Mouse (Mus musculus) heart, postnatal 36 days (tissue): ENCODE data around the gene Paqr5. TPM values are rescaled to one million over a fixed set of nuclear protein-coding genes. Genes with fewer than 3 reads are reported as not detected.

Source experiments
- DNase-seq, 2 experiments: peaks; one replicate each; pipeline ENCODE4 v3.0.0; 2021 to 2022
- intact Hi-C: fragments of 180-260 bp; cut with DNase I; formaldehyde crosslinking; loops from one replicate; pipeline ENCODE4 v1.15.1; 2025
- total RNA-seq, 2 experiments: library from RNA; stranded (reverse); gene quantifications; 2 replicates each; pipeline ENCODE4 v1.2.3; 2021

Paqr5 gene
- total RNA-seq, 2 experiments from 2014 or later = not detected

GRCm38 (mm10) chr9:61961181-61961580, 65.5 kb downstream of the Paqr5 start:
- intact Hi-C loops = no loop called here
- DNase-seq = no peak

- peak in 1 of 2 experiments; percentile 41 for DNase-seq
- intact Hi-C loops = no loop called here
Observed at GRCm38 (mm10) chr9:61960753-61961152, 65.9 kb downstream of the Paqr5 start.

GRCm38 (mm10) chr9:61959921-61960569, 66.6 kb downstream of the Paqr5 start:
- intact Hi-C loops = no loop called here
- no peak for DNase-seq

GRCm38 (mm10) chr9:61954707-61955106, 71.9 kb downstream of the Paqr5 start:
- DNase-seq = no peak
- intact Hi-C loops = no loop called here

GRCm38 (mm10) chr9:61952241-61952640, 74.4 kb downstream of the Paqr5 start:
- no peak for DNase-seq
- intact Hi-C loops = no loop called here

GRCm38 (mm10) chr9:61947402-61948346, 79.0 kb downstream of the Paqr5 start:
- intact Hi-C loops = loop anchor here (1.0 to 5.0 kb wide), 2 partner anchors 38 to 175 kb away; partner anchors contain the start of gene Glce
- DNase-seq = peak; percentile 79 to 80

- peak; percentile 98 for DNase-seq
- intact Hi-C loops = loop anchor here (5.0 kb wide), 1 partner anchor 175 kb away; the partner anchor contains the start of gene Glce
Observed at GRCm38 (mm10) chr9:61946623-61947401, 79.8 kb downstream of the Paqr5 start, which contains the start of gene Kif23. TSS of gene Kif23 (minus strand) at chr9:61946774.

GRCm38 (mm10) chr9:61945973-61946611, 80.6 kb downstream of the Paqr5 start:
- peak in 1 of 2 experiments; percentile 24 for DNase-seq
- intact Hi-C loops = loop anchor here (2.0 to 5.0 kb wide), 2 partner anchors 31 to 176 kb away; partner anchors contain the start of genes Glce and Rplp1

GRCm38 (mm10) chr9:61941054-61941453, 85.6 kb downstream of the Paqr5 start:
- intact Hi-C loops = no loop called here
- no peak for DNase-seq

GRCm38 (mm10) chr9:61933333-61933732, 93.3 kb downstream of the Paqr5 start:
- intact Hi-C loops = no loop called here
- DNase-seq = no peak

GRCm38 (mm10) chr9:61932009-61932408, 94.6 kb downstream of the Paqr5 start:
- intact Hi-C loops = no loop called here
- no peak for DNase-seq

- intact Hi-C loops = no loop called here
- DNase-seq = no peak
Observed at GRCm38 (mm10) chr9:61925086-61925660, 101.5 kb downstream of the Paqr5 start.

GRCm38 (mm10) chr9:61920331-61920730, 106.3 kb downstream of the Paqr5 start:
- intact Hi-C loops = no loop called here
- no peak for DNase-seq

- no peak for DNase-seq
- intact Hi-C loops = no loop called here
Observed at GRCm38 (mm10) chr9:61919464-61919863, 107.2 kb downstream of the Paqr5 start.

- no peak for DNase-seq
- intact Hi-C loops = no loop called here
Observed at GRCm38 (mm10) chr9:61917436-61917835, 109.2 kb downstream of the Paqr5 start.

GRCm38 (mm10) chr9:61916986-61917385, 109.7 kb downstream of the Paqr5 start:
- intact Hi-C loops = no loop called here
- DNase-seq = no peak

GRCm38 (mm10) chr9:61915393-61916005, 111.2 kb downstream of the Paqr5 start:
- DNase-seq = no peak
- intact Hi-C loops = loop anchor here (2.0 kb wide), 1 partner anchor 29 kb away; no protein-coding TSS in a partner anchor

- no peak for DNase-seq
- intact Hi-C loops = loop anchor here (2.0 kb wide), 1 partner anchor 30 kb away; no protein-coding TSS in a partner anchor
Observed at GRCm38 (mm10) chr9:61914917-61915300, 111.7 kb downstream of the Paqr5 start.
